Mouse (Mus musculus) kidney, embryonic 14.5 days (tissue): ENCODE measurements around the gene Ugt1a9. TPM values are rescaled to one million over a fixed set of nuclear protein-coding genes. Genes with fewer than 3 reads are reported as not detected.
"Not testable (repeated sequence)": the region's sequence is repeated elsewhere in the genome, so short reads cannot be mapped to it uniquely, and the experiment has no call there.

ENCODE experiments used
- ATAC-seq: fragments of 200-750 bp; cut with Nextera tagmentation; 2 replicates; pipeline ENCODE4 v1.8.0; 2017; ENCODE audit warnings: moderate number of reproducible peaks, mild to moderate bottlenecking, moderate TSS enrichment, moderate library complexity; ENCODE audit not compliant: low FRiP score, low TSS enrichment
- H3K27ac ChIP-seq: fragments of 300-500 bp; sonication (generic); 2 replicates; pipeline ENCODE4 v1.5.1; 2014; ENCODE audit warnings: low read depth, mild to moderate bottlenecking, low read length, moderate library complexity, mixed read lengths
- H3K27me3 ChIP-seq: fragments of 300-500 bp; sonication (generic); 2 replicates; pipeline ENCODE4 v1.6.1; 2014; ENCODE audit warnings: mild to moderate bottlenecking, low read length; ENCODE audit not compliant: control insufficient read depth, insufficient read depth
- H3K36me3 ChIP-seq: fragments of 300-500 bp; sonication (generic); 2 replicates; pipeline ENCODE4 v1.6.1; 2014; ENCODE audit warnings: low read length, mixed read lengths; ENCODE audit not compliant: control insufficient read depth, insufficient read depth
- H3K4me1 ChIP-seq: fragments of 300-500 bp; sonication (generic); 2 replicates; pipeline ENCODE4 v1.6.1; 2014; ENCODE audit warnings: low read length, mixed read lengths; ENCODE audit not compliant: control insufficient read depth, insufficient read depth
- H3K4me2 ChIP-seq: fragments of 300-500 bp; sonication (generic); replicated peaks from 2 replicates; pipeline ENCODE4 v1.6.1; 2014; ENCODE audit warnings: low read depth, mild to moderate bottlenecking, low read length
- H3K4me3 ChIP-seq: fragments of 300-500 bp; sonication (generic); 2 replicates; pipeline ENCODE4 v1.5.1; 2014; ENCODE audit warnings: mild to moderate bottlenecking, low read length
- H3K9ac ChIP-seq: fragments of 300-500 bp; sonication (generic); 2 replicates; pipeline ENCODE4 v1.6.1; 2014; ENCODE audit warnings: low read depth, mild to moderate bottlenecking, low read length, moderate library complexity
- H3K9me3 ChIP-seq: fragments of 300-500 bp; sonication (generic); 2 replicates; pipeline ENCODE4 v1.6.1; 2016; ENCODE audit warnings: low read length; ENCODE audit not compliant: control insufficient read depth
- whole genome bisulfite sequencing: fragments of 180-500 bp; shearing (Covaris S2); extraction: QIAGEN DNeasy Blood & Tissue Kit; methylation state at CpG from one replicate; pipeline ENCODE4 v1.1.7; 2014; 5-methylcytosine and 5-hydroxymethylcytosine counted together
- polyA plus RNA-seq: library from polyadenylated mRNA; unstranded; fragments of >200 nt; fragmentation: Nextera tagmentation; extraction: Ambion mirVana; gene quantifications from 2 replicates; pipeline ENCODE4 v1.2.1, GENCODE M21; 2014

Ugt1a9 gene
- polyA plus RNA-seq, 1 experiment from 2014 or later: 2.5 TPM

DNA sequence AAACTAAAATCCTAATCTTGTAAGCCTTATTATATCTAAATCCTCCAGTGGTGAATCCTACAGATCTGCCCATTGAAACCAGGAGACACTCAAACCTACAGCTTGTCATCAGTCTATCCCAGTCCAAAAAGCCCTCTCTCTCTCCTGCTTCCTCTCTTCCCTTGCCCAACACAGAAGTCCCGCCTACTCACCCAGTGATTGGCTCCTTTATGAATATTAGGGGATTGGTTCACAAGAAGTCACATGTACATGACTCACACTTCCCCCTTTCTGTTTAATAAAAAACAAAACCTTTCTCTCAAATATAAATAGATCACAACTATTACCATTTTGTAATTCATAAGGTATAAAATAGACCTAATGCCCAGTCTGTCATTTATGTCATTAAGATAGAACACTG is 6.5 kb downstream of the Ugt1a9 start:
- H3K4me3 ChIP-seq: no peak overlapping the region

DNA sequence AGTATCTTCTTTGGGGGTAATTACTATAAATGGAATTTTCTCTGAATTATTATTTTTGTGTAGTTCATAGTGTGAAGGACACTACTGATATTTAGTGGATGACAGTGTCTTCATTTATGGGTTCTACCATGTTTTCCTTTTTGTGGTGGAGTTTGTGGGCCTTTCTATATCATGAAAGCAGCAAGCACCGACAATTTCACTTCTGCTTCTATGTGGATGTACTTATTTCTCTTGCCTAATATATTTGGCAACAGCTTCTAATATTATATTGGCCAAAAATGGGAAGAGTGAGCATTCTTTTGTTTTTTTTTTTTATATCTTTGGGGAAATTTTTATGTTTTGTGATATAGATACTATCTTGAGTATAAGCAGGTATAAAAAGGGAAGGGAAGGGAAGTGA is 11.1 kb downstream of the Ugt1a9 start:
- H3K4me1 ChIP-seq: no peaks in the 10 kb centered on the region
- H3K27me3 ChIP-seq: no peaks in the 10 kb centered on the region
- no peaks in the 10 kb centered on the region for H3K9me3 ChIP-seq
- no peak overlapping the region for H3K4me3 ChIP-seq
- H3K9ac ChIP-seq: no peak overlapping the region
- WGBS: 93% methylated on average over 1 of the region's 1 CpGs
- ATAC-seq: no peak
- no peak overlapping the region for H3K4me2 ChIP-seq
- no peak overlapping the region for H3K27ac ChIP-seq
- H3K36me3 ChIP-seq: no peaks in the 10 kb centered on the region

More for the DNA sequence above, 6.5 kb downstream of the Ugt1a9 start:
- no peak overlapping the region for H3K27ac ChIP-seq
- 89% methylated on average over 1 of the region's 1 CpGs for WGBS
- H3K4me2 ChIP-seq: no peak overlapping the region
- no peak overlapping the region for H3K9ac ChIP-seq
- H3K4me1 ChIP-seq: no peaks in the 10 kb centered on the region
- no peaks in the 10 kb centered on the region for H3K36me3 ChIP-seq
- ATAC-seq: no peak
- no peaks in the 10 kb centered on the region for H3K9me3 ChIP-seq
- H3K27me3 ChIP-seq: no peaks in the 10 kb centered on the region

DNA sequence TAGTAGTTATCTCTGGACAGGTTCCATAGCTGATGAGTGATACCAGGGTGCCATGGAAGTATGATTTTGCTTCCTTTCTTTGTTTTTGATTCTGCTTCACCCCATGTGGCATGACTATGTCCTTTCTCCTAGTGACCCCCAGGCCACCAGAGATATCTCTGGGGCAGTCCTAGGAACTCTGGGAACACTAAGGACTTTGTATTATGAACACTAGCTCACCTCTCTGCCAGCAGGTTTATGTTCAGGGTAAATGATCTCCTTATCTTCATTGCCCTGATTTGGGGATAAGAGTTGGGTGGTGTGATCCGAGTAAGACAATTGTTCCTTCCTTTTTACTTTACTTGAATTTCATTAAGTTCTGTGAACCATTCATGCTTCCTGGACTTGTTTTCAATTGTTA is 15.5 kb downstream of the Ugt1a9 start:
- Histone ChIP-seq H3K4me1 (no peaks in the 10 kb centered on the region), H3K27ac (no peak overlapping the region), H3K9ac (no peak overlapping the region), H3K36me3 (no peaks in the 10 kb centered on the region), H3K4me3 (no peak overlapping the region), H3K9me3 (no peaks in the 10 kb centered on the region), H3K4me2 (no peak overlapping the region), H3K27me3 (no peaks in the 10 kb centered on the region)
- 63% methylated on average over 1 of the region's 1 CpGs for WGBS
- ATAC-seq: no peak

DNA sequence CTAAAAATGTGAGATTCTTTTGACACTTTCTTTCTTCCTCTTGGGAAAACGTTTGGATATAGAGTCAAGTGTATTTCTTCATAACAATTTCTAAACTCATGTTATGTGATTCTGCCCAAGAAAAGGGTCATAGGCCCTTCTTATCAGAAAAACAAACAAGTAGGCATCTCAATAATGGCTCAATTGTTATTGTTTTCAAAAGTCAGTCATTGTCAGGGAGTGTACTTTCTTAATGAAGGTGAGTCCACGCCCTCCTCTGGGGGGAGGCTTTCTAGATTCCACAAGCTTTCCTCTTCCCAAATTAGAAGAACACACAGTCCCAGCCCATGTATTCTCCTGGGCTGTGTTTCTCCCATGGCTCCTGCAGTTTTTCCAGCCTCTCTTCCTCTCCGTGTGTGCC is 16.9 kb downstream of the Ugt1a9 start, which contains the start of gene Ugt1a8:
Ugt1a8 (plus strand) TSS at position 301 of the 400 bp plus-strand sequence.
- Histone ChIP-seq H3K4me3 (no peak within 1 kb of the TSS), H3K4me2 (no peak within 1 kb of the TSS), H3K27ac (no peak within 1 kb of the TSS), H3K27me3 (no peaks in the 10 kb centered on the region), H3K9me3 (no peaks in the 10 kb centered on the region), H3K4me1 (no peaks in the 10 kb centered on the region), H3K9ac (no peak within 1 kb of the TSS), H3K36me3 (no peaks in the 10 kb centered on the region)
- WGBS: 80% methylated on average over 3 of the region's 3 CpGs
- no peak for ATAC-seq

DNA sequence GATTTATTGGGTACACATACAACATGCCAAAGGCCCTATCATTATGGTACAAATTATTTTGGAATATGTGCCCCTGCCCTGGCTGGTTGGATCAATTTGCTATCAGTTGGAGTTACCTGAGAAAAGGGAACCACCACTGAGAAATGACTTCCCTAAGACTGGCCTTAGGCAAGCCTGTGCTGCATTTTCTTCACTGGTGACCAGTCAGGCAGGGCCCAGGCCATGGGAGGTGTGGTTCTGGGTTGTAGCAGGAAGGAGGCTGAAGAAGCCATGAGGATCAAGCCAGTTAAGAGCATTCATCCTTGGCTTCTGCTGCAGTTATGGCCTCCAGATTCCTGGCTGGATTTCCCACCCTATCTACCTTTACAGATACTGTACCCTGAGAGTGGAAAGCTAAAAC is 21.7 kb downstream of the Ugt1a9 start:
- no peaks in the 10 kb centered on the region for H3K27me3 ChIP-seq
- peaks cover 4% of the 10 kb centered on the region; the same call in 1 of the 2 replicates for H3K4me1 ChIP-seq
- H3K27ac ChIP-seq: no peak overlapping the region
- no peak overlapping the region for H3K9ac ChIP-seq
- H3K4me3 ChIP-seq: no peak overlapping the region
- no peak overlapping the region for H3K4me2 ChIP-seq
- ATAC-seq: no peak
- no peaks in the 10 kb centered on the region for H3K36me3 ChIP-seq
- H3K9me3 ChIP-seq: no peaks in the 10 kb centered on the region

DNA sequence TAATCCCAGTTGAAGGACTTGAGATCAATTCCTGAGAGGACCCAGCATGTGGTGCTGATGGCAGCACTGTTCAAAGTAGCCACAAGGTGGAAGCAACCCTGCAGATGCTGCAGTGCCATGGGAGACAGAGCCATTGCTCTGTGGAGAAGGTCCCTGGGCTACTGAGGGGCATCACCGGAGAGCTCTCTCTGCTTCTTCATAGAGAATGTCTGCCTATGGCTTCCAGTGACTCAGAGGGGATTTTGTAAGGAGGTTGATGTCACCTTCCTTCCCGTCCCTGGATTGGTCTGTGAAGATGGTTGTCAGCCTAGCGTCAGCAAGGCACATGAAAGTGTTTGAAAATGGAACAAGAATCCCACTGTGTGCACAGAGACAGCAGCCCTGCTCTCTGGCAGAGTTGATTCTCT is 23.7 kb downstream of the Ugt1a9 start:
- not testable (repeated sequence) for H3K9ac ChIP-seq, H3K36me3 ChIP-seq, H3K4me1 ChIP-seq, H3K4me2 ChIP-seq, H3K4me3 ChIP-seq, H3K9me3 ChIP-seq, H3K27me3 ChIP-seq
- 66% methylated on average over 3 of the region's 3 CpGs for WGBS
- peak; percentile 70; the same call in 1 of the 2 replicates for ATAC-seq
- peak overlapping the region; percentile 67; the same call in 1 of the 2 replicates for H3K27ac ChIP-seq

DNA sequence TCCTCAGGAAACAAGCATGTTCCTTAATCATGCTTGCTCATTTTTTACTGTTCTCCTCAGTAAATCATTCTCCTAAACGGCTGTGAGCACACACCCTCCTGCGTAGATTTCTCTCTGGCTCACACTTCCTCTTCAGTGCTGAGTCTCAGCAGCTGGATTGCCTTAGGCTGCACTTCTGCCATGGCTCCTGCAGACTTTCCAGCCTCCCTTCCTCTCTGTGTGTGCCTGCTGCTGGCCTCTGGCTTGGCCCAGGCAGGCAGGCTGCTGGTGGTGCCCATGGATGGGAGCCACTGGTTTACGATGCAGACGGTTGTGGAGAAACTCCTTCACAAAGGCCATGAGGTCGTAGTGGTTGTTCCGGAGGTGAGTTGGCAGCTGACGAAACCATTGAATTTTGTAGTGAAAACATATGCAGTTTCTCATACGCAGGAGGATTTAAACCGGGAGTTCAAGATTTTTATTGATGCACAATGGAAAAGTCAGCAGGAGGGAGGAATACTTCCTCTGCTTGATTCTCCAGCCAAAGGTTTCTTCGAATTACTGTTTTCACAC is 24.4 kb downstream of the Ugt1a9 start, which contains the start of gene Ugt1a7c:
Ugt1a7c (plus strand) TSS at position 122 of the 552 bp plus-strand sequence.
- peak; percentile 86 for ATAC-seq
- WGBS: 16% methylated on average over 10 of the region's 10 CpGs
- H3K9ac ChIP-seq: no peak within 1 kb of the TSS

DNA sequence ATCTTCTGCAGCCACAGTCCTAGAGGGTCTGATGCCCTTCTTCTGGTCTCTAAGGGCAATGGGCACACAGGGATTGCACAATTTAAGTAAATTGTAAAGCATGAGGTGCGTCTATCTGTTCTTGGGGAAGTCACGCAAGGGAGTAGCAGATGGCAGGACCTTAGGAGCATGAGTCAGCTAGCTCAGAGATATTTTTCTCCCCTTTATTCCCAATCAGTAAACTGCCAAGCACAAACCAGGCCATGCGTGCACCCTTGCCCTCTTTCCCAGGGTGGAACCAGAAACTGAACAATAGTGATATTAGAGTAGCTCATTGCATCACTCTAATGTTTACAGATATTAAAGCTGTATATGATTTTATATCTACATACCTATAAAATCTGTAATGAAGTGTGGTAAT is 27.9 kb downstream of the Ugt1a9 start:
- H3K4me1 ChIP-seq, H3K36me3 ChIP-seq: not testable (repeated sequence)

More for the DNA sequence above, 24.4 kb downstream of the Ugt1a9 start, which contains the start of gene Ugt1a7c:
- Histone ChIP-seq H3K36me3 (no peaks in the 10 kb centered on the region), H3K4me2 (peak within 1 kb of the TSS; percentile 29), H3K27ac (peak within 1 kb of the TSS; percentile 67), H3K9me3 (no peaks in the 10 kb centered on the region), H3K27me3 (no peaks in the 10 kb centered on the region), H3K4me1 (peaks cover 4% of the 10 kb centered on the region; the same call in 1 of the 2 replicates), H3K4me3 (no peak within 1 kb of the TSS; the same call in 1 of the 2 replicates)

DNA sequence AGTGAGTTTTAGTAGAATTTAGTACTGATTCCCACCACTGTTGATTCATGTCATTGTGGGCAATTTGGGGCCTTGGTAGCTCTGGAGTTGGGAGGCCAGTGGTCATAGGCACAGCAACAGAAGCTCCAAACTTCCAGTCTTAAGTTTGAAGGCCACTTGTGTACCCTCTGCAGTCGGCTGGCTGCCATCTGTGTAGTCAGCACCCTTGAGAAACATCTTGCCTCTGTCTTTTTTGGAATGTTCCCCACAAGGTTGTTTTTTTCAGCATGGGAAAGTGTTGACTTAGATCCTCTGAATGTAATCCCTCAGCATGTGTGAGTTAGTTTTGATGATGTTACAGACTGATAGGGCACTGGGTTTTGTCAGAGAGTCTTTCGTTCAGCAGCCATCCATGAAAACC is 29.1 kb downstream of the Ugt1a9 start:
- not testable (repeated sequence) for H3K27me3 ChIP-seq, H3K4me1 ChIP-seq, H3K4me2 ChIP-seq, H3K4me3 ChIP-seq, ATAC-seq, H3K36me3 ChIP-seq, H3K9me3 ChIP-seq, H3K9ac ChIP-seq, H3K27ac ChIP-seq
- 79% methylated on average over 2 of the region's 2 CpGs for WGBS

More for the DNA sequence above, 27.9 kb downstream of the Ugt1a9 start:
- H3K9ac ChIP-seq, H3K27me3 ChIP-seq, H3K9me3 ChIP-seq, H3K27ac ChIP-seq, H3K4me3 ChIP-seq, H3K4me2 ChIP-seq, ATAC-seq: not testable (repeated sequence)
- 84% methylated on average over 3 of the region's 3 CpGs for WGBS
